Mouse (Mus musculus) left cerebral cortex, postnatal 36 days (tissue): ENCODE measurements at regions not wholly inside any gene's neighbourhood (a gene's known extent, or its start where the extent isn't known, plus 50 kb on each side); places are given as distances from the start of the nearest gene placed in this dataset.
A peak's percentile ranks its signal among the peaks of the same experiment; 100 is the strongest.

Experiments used
- DNase-seq, 2 experiments: peaks; one replicate each; pipeline ENCODE4 v3.0.0; 2021 to 2022; ENCODE audit warnings: low spot score in 2 of 2, mixed read lengths in 1 of 2
- intact Hi-C: fragments of 180-260 bp; cut with DNase I; formaldehyde crosslinking; loops from one replicate; pipeline ENCODE4 v1.15.1; 2025

DNA sequence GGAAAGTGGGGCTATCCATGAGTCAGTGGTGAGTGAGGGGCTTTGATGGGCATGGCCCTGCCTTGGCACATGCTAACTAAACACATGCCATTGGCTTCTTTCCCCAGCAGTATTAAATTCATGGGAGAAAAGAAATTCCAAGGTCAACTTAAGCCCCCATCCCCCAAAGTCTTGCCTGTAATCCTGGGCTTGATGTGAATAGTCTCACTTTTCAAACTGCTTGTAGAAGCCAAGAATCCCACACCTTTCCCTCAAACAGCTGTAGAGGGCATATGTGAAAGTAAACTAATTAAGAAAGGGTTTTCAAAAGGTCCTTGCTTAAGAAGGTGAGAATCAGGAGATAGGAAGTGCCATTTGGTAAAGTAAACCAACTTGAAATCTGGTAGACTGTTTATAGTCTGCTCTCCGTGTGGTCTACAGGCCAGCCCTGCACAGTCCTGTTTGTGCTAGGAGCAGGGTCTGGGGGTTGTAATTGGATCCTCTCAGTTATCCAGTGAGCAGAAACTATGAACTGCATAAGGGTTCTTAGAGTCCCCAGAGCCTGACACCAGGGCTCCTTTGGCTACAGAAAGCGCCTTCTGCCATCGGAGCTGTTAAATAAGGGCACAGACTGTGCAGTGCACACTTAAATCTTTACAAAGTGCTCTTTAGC lies 123.3 kb upstream of the Sox11 start:
- intact Hi-C loops, result no loop called here
- no peak for DNase-seq

DNA sequence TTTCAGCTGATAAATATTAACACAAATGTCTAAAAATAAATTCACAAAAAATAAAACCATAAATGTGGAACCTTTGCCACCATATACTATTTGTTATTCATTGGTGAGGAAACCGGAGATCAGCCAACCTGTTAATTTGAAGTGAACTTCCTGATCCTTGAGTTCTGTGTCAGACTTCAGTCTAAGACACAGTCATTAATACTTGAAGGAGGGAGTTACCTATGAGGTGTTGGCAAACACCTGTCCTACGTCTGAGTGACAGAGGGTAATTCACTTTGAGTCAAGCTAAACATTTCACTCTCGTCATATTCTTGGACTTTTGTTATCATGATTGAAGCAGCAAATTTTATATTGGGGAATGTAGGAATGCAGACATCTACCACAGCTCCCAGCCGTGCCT lies 116.3 kb upstream of the Sox11 start:
- DNase-seq, result no peak
- intact Hi-C loops, result no loop called here

DNA sequence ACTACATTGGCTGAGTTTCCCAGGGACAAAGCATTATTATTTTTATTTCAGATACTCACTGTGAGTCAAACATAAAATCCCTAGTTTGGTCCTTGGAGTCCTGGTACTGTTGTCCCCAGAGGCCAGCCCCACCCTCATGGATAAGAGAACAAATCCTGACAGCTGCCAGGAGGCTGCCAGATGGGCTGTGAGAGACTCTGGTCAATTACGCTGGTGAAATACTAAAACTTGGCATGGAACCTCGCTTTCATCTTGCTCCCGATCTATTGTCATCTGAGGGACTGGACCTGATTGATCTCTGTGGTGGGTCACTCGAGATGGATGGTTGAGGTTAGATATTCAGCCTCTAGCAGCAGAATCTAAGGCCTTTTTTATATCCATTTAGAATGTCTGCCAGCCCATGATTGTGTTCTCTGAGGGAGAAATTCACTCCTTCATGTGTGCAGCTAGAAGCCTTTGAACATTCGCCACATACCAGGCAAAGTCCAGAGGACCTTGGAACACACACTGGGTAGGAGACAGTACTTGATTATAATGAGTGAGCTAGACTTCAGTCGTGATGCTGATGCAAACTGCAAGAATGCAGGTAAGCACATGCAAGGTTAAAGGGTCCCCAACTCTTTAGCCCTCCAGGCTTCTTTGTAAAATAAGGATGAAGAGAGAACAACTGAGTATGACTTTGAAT lies 95.4 kb upstream of the Sox11 start:
- intact Hi-C loops, result no loop called here
- no peak for DNase-seq

- intact Hi-C loops, result no loop called here
Observed at GRCm38 (mm10) chr12:27431338-27431737, 89.0 kb upstream of the Sox11 start.

GRCm38 (mm10) chr12:27417387-27418009 lies 75.1 kb upstream of the Sox11 start:
- intact Hi-C loops, result no loop called here
- peak; percentile 18 to 31 for DNase-seq

More at GRCm38 (mm10) chr12:27431338-27431737, 89.0 kb upstream of the Sox11 start:
- DNase-seq, result no peak

DNA sequence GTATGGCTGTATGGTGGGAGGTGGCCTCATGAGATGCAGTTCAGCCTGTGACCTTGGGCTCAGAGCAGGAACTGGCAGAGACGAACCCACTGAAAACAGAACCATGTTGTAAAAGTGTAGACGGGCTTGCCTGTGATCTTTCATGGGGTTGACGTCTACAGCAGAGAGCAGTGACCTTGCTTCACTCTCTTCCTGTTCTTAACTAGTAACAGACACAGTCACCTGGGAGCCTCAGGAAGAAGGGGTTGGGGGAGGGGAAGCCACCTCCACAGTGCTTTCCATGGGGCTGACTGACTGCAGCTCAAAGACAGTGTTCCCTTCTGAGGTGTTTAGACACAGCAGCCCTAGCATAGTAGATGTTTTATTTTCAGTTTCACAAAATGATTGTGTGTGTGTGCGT lies 68.2 kb upstream of the Sox11 start:
- DNase-seq, result no peak
- intact Hi-C loops, result no loop called here

DNA sequence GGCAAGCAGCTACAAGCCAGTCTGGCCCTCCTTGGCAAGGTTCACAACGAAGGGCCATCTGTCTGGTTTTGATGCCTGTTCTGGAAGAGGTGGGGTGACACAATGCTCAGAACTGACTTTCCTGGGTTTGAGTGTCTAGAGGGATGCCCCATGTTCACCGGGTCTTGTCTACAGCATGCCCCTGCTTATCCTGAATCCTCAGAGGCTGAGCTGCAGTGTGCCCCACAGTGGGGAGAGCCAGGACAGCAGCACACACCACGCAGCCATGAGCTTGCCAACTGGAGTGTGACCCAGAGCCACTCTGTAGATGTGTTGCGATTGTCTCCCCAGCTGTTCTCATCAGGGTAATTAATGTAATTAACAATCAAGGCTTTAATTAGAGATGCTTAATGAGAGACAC lies 66.1 kb upstream of the Sox11 start:
- no peak for DNase-seq
- intact Hi-C loops, result no loop called here

GRCm38 (mm10) chr12:27399392-27399791 lies 57.0 kb upstream of the Sox11 start:
- intact Hi-C loops, result no loop called here
- DNase-seq, result no peak
